Mouse (Mus musculus) left cerebral cortex, postnatal 36 days (tissue): Measurements from ENCODE around the gene Spdef. TPM values are rescaled to one million over a fixed set of nuclear protein-coding genes. Genes with fewer than 3 reads are reported as not detected.
A peak's percentile ranks its signal among the peaks of the same experiment; 100 is the strongest.

Source experiments
- DNase-seq, 2 experiments: peaks; one replicate each; pipeline ENCODE4 v3.0.0; 2021 to 2022; ENCODE audit warnings: low spot score in 2 of 2, mixed read lengths in 1 of 2
- intact Hi-C: fragments of 180-260 bp; cut with DNase I; formaldehyde crosslinking; loops from one replicate; pipeline ENCODE4 v1.15.1; 2025
- total RNA-seq, 2 experiments: library from RNA; stranded (reverse); gene quantifications; 2 replicates each; pipeline ENCODE4 v1.2.3; 2021

The Spdef gene
- total RNA-seq, 2 experiments from 2014 or later, result 0.48 to 0.49 TPM

DNA sequence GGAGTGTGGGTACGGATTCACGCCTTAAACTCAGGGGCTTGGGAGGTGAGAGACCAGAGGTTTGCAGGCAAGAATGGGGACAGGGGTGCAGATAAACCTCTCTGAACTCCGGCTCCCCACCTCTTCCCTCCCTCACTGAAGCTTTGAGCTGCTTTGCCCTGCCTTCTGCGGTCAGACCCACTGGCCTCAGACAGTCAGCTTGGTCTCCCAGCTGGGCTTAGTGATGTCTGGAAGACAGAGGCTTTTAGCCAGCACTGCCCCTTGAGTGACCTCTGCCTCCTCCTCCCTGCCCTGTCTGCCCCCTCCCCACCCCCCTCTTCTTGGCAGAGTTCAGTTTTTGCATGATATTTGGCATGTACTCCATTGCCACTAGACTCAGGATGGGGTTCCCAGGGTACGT, 42.4 kb downstream of the Spdef start:
- intact Hi-C loops, result loop anchor here (5.0 kb wide), 1 partner anchor 49 kb away; the partner anchor contains the start of genes RPS10-NUDT3 and Rps10
- DNase-seq, result no peak

DNA sequence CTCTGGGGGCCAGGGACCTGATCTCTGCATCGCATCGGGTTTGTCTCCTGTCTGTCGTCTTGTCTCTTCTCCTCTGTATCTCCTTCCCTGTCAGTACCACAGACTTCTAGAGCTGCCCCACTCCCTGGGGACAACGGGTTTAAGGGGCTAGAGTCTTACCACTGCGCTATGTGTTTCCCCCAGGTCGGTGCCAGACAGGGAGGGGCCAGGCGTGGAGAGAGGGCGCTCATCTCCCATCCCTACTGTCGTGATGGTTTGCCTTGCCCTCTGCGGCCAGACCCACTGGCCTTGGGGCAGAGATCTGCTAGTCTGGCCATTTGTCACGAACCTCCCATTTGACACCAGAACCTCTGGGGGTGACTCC, 43.2 kb downstream of the Spdef start:
- intact Hi-C loops, result loop anchor here (2.0 to 5.0 kb wide), 2 partner anchors 29 to 48 kb away; partner anchors contain the start of genes RPS10-NUDT3 and Rps10

DNA sequence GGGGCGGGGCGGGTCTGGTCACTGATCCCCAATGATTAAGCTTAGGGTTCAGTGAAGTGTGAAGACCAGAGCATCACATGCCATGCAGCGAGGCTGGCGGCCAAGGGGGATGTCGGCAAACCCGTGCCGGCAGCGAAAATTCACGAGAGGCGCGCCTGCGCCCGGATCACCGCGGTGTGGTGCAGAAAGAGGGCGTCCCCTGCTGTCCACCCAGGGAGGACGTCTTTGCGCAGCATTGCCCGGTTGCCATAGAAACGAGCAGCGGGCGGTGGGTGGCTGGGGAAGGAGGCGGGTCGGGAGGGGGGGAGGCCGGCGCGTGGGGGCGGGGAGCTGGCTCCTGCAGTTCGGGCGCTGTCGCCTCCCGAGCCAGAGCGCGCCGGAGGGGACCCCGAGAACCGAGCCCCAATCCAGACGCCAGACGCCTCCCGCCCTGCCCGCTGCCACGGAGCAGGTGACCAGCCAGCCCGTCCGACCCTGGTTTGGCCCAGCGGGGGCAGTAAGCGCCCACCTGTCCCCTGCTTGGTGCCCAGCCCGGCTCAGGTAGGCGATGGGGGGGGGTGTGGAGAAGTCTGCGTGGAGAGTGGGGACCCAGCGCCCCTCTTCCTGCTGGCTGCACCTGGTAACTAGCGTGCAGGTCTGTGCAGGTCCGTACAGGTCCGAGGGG, 43.7 kb downstream of the Spdef start:
- DNase-seq, result peak; percentile 85 to 86
- intact Hi-C loops, result loop anchor here (2.0 to 5.0 kb wide), 2 partner anchors 28 to 48 kb away; partner anchors contain the start of genes RPS10-NUDT3 and Rps10

More for the DNA sequence above, 43.2 kb downstream of the Spdef start:
- DNase-seq, result no peak

DNA sequence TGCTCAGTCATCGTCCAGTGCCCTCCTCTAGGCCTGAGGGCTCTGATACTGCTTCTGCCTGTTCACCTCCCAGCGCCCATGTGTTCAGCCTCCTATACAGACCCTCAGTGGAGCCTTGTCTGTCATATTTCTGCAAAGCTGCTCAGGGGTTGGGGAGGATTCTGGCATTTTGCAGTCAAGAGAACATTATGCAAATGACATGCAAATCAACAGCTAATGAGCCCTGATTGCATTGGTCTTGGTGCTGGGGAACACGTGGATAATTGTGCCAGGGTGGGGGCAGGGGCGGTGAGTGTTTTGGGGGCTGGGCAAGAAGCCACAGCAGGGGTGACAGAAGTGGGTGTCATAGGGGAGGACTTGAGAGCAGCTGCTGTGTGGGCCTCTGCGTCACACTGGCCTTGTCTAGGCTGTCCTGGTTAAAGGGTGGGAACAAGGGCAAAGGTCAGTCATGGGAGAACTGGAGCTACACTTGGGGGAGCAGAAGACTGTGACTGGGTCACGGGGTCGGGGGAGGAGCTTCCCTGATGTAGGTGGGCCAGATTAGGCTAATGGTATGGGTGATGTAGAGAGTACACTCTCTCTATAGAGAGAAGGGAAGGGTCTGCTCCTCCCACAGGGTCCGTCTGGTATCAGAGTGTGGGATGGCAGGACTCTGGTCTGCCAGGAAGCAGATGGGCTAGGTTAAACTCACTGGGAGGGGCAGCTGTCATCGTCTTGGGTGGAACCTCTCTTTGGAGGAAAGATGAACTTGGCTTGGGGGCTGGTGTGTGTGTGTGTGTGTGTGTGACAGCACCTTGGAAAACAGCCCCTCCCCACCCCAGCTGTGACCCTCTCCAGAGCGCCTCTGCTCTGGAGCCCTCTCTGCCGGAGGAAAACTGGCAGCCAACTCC, 49.6 kb downstream of the Spdef start:
- intact Hi-C loops, result no loop called here
- peak in 1 of 2 experiments; percentile 18 for DNase-seq

DNA sequence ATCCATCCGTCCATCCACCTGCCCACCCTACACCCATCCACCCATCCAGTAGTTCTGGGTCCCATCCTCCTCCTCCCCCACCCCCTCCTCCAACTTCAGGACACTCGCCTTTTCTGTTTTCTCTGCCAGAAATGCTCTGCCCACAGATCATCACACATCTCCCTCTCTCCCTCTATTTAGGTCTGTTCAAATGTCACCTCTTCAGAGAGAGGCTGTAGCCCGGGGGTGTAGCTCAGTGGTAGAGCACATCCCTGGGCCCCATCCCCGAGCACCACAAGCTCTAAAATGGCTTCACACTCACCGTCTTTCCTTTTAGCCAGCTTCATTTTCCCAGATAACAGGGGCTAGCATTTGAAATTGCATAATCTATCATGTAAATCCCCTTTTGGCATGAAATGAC, 51.0 kb downstream of the Spdef start:
- intact Hi-C loops, result no loop called here
- peak in 1 of 2 experiments; percentile 33 for DNase-seq

DNA sequence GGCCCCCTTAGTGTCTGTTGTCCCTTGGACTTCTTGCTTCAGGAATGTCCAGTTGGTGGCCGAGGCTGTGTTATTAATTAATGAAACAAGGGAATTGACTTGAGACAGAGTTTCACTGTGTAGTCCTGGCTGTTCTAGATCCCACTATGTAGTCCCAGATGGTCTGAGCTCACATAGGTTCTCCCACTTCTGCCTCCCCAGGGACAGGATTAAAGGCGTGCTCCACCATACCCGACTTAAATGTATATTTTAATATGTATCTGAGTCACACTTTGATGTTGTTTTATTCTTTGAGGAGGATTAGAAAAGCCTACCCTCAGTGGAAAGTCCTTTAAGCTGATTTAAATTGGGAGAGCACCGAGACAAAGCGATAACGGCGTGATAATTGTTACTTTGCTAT, 52.5 kb downstream of the Spdef start:
- intact Hi-C loops, result no loop called here

DNA sequence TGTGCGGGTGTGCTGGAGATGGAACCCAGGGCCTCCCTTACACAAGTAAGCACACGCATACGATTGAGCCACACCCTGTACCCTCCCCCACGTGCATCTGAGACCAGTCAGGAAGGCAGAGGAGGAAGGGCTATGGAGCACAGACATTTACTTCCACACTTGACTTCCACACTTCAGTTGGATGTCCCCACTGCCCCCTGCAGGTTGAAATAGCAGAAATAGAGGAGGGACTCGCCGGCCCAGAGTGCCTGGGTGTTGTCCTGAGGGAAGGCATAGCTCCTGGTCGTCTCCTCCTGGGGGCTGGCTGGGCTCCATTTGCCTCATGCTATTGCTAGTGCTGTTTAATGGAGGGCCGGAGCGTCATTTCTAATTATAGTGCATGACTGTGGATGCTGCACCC, 53.3 kb downstream of the Spdef start:
- intact Hi-C loops, result loop anchor here (2.0 kb wide), 1 partner anchor 19 kb away; no protein-coding TSS in a partner anchor
- DNase-seq, result no peak

More for the DNA sequence above, 52.5 kb downstream of the Spdef start:
- DNase-seq, result no peak

DNA sequence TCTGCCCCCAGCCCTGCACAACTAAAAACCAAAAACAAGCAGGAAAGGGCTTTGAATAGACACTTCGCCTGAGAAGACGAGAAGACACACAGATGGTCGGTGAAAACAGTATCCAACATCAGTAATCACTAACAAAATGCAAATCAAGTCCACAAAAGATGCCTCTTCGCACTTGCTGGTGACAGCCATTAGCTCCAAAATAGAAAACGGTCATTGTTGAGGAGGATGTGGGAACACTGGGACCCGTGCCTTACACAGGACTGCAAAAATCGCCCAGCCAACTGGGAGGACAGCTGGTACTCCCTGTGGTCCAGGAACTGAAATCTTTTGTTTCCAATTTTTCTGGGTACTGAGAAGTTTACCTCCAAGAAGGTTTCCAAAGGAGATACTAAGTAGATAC, 54.8 kb downstream of the Spdef start:
- intact Hi-C loops, result loop anchor here (2.0 kb wide), 1 partner anchor 17 kb away; no protein-coding TSS in a partner anchor
- no peak for DNase-seq

DNA sequence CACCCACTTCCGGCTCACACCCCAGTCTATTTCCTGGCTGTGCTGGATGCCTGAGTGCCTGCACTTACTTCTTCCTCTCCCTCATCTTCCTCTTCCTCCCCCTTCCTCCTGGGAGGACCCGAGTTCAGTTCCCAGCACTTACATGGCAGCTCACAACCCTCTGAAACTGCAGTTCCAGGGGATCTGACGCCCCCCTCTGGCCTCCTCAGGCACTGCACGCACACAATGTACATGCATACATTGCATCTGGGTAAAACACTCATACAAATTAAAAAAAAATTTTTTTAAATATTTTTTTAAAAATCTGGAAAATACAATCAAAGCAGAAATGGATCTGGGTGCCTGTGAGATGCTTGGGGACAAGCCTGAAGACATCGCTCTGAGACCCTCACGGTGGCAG, 57.0 kb downstream of the Spdef start:
- intact Hi-C loops, result no loop called here
- no peak for DNase-seq

Other genes starting within 250 kb of the Spdef start
- 10 to 100 TPM; 23.0 to 27.0 TPM for gene Grm4, start 207.6 kb downstream of the Spdef start, total RNA-seq
- gene Hmga1, start 172.5 kb downstream of the Spdef start, total RNA-seq, result 10 to 100 TPM; 55.3 to 58.7 TPM
- 10 to 100 TPM; 85.5 to 94.2 TPM for gene AI413582, start 163.2 kb downstream of the Spdef start, total RNA-seq
- 100 to 1,000 TPM; 511 to 604 TPM for gene Nudt3, start 105.5 kb downstream of the Spdef start, total RNA-seq
- not detected for gene RPS10-NUDT3, start 93.7 kb downstream of the Spdef start, total RNA-seq
- 100 to 1,000 TPM; 430 to 478 TPM for gene Rps10, start 92.3 kb downstream of the Spdef start, total RNA-seq
- gene Pacsin1, start 73.4 kb downstream of the Spdef start, total RNA-seq, result 100 to 1,000 TPM; 422 to 452 TPM
- gene D17Wsu92e, start 91.7 kb upstream of the Spdef start, total RNA-seq, result 100 to 1,000 TPM; 205 to 222 TPM
- gene Snrpc, start 109.2 kb upstream of the Spdef start, total RNA-seq, result 10 to 100 TPM; 49.7 to 53.0 TPM
- gene Uhrf1bp1, start 127.5 kb upstream of the Spdef start, total RNA-seq, result 10 to 100 TPM; 15.7 to 24.8 TPM
- 10 to 100 TPM; 34.5 to 42.3 TPM for gene Anks1, start 180.4 kb upstream of the Spdef start, total RNA-seq
- 10 to 100 TPM; 47.2 to 47.7 TPM for gene Taf11, start 180.9 kb upstream of the Spdef start, total RNA-seq